Mouse (Mus musculus): Measurements from ENCODE around the gene Stard5.

DNA sequence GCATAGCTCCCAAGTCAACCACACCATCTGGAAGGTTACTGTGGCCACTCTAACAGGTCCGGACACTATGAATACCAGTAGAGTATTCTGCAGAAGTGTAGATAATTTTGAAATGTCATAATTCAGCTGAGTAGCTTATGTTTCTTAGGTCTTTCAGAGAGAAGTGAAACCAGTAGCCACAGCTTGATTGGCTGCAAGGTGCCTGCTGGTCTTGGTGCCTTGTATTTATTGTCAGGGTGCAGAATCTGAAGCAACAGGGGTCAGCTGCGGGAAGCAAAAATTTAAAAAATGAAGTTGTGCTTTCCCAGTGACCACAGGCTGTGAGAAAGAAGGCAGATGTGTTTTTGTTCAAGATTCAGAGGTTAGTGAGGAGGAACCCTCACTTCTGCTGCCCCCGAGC lies 15.5 kb upstream of the Stard5 start:
- TF ChIP-seq CTCF (IDR thresholded peaks at IDR 0.05; ENCODE audit: low read depth, low read length) (no peak), POLR2A (IDR thresholded peaks at IDR 0.05; ENCODE audit: borderline replicate concordance, low read depth, low read length) (no peak)
